Mouse (Mus musculus) MEL (cell line): Measurements from ENCODE around the gene Zfp276. TPM values are rescaled to one million over a fixed set of nuclear protein-coding genes. Genes with fewer than 3 reads are reported as not detected.

Experiments used
- DNase-seq: peaks from one replicate; pipeline ENCODE4 v3.0.0; 2011; ENCODE audit warnings: low read depth, low spot score
- H3K27ac ChIP-seq: 2 replicates; pipeline ENCODE4 v1.5.1; 2012; ENCODE audit warnings: low read depth, mild to moderate bottlenecking, control low read depth, low read length, moderate library complexity; ENCODE audit not compliant: control insufficient read depth
- H3K27me3 ChIP-seq, 2 experiments: fragments of 150-350 bp in 1 of 2; sonication (generic) in 1 of 2; 2 replicates each; pipeline ENCODE4 v1.6.1; 2012; ENCODE audit warnings: low read length in 2 of 2, mild to moderate bottlenecking in 2 of 2, improper control_type of control experiment in 1 of 2, moderate library complexity in 1 of 2; ENCODE audit not compliant: insufficient read depth in 2 of 2, control insufficient read depth in 1 of 2
- H3K36me3 ChIP-seq, 2 experiments: 2 replicates each; pipeline ENCODE4 v1.6.1; 2012 to 2014; ENCODE audit warnings: low read length in 2 of 2, improper control_type of control experiment in 1 of 2, inconsistent platforms in 1 of 2, mild to moderate bottlenecking in 1 of 2; ENCODE audit not compliant: insufficient read depth in 2 of 2, control insufficient read depth in 1 of 2
- H3K4me1 ChIP-seq, 2 experiments: fragments of 150-350 bp in 1 of 2; sonication (generic) in 1 of 2; 2 replicates each; pipeline ENCODE4 v1.6.1; 2012; ENCODE audit warnings: low read length in 2 of 2, improper control_type of control experiment in 1 of 2, mild to moderate bottlenecking in 1 of 2; ENCODE audit not compliant: insufficient read depth in 2 of 2, control insufficient read depth in 1 of 2
- H3K4me3 ChIP-seq, 2 experiments: fragments of 150-350 bp in 1 of 2; sonication (generic) in 1 of 2; 2 replicates each; pipeline ENCODE4 v1.5.1; 2012; ENCODE audit warnings: low read depth in 2 of 2, low read length in 2 of 2, mild to moderate bottlenecking in 2 of 2, moderate library complexity in 2 of 2, control low read depth in 1 of 2, improper control_type of control experiment in 1 of 2; ENCODE audit not compliant: control insufficient read depth in 1 of 2, insufficient read depth in 1 of 2
- H3K79me2 ChIP-seq: 2 replicates; pipeline ENCODE4 v1.6.1; 2012; ENCODE audit warnings: mild to moderate bottlenecking, low read length, moderate library complexity; ENCODE audit not compliant: control insufficient read depth, poor library complexity, insufficient read depth
- H3K9ac ChIP-seq: 2 replicates; pipeline ENCODE4 v1.6.1; 2012; ENCODE audit warnings: low read depth, mild to moderate bottlenecking, control low read depth, low read length, moderate library complexity; ENCODE audit not compliant: control insufficient read depth, poor library complexity, severe bottlenecking
- H3K9me3 ChIP-seq: fragments of 150-350 bp; sonication (generic); replicated peaks from 2 replicates; pipeline ENCODE4 v1.6.1; 2012; ENCODE audit warnings: mild to moderate bottlenecking, low read length, improper control_type of control experiment, moderate library complexity; ENCODE audit not compliant: insufficient read depth
- BHLHE40 ChIP-seq: IDR thresholded peaks from 2 replicates; pipeline ENCODE4 v1.6.1; 2012; ENCODE audit warnings: low read depth, mild to moderate bottlenecking, inconsistent platforms, low read length, improper control_type of control experiment, borderline replicate concordance
- CHD2 ChIP-seq: IDR thresholded peaks from 2 replicates; pipeline ENCODE4 v1.6.1; 2011; ENCODE audit warnings: low read length, improper control_type of control experiment
- CTCF ChIP-seq, 3 experiments: IDR thresholded peaks in 2 of 3; conservative IDR thresholded peaks in 1 of 3; 2 replicates each; pipeline ENCODE4 v1.5.1; 2011 to 2012; ENCODE audit warnings: low read length in 3 of 3, low read depth in 2 of 3, mild to moderate bottlenecking in 2 of 3, improper control_type of control experiment in 1 of 3, inconsistent platforms in 1 of 3, mixed read lengths in 1 of 3, moderate library complexity in 1 of 3; ENCODE audit not compliant: control insufficient read depth in 1 of 3, insufficient read depth in 1 of 3, poor library complexity in 1 of 3, severe bottlenecking in 1 of 3
- E2F4 ChIP-seq: IDR thresholded peaks from 2 replicates; pipeline ENCODE4 v1.6.1; 2011; ENCODE audit warnings: low read depth, low read length, improper control_type of control experiment, borderline replicate concordance
- GABPA ChIP-seq: IDR thresholded peaks from 2 replicates; pipeline ENCODE4 v1.6.1; 2012; ENCODE audit warnings: low read depth, mild to moderate bottlenecking, inconsistent platforms, low read length, improper control_type of control experiment, moderate library complexity
- HCFC1 ChIP-seq: IDR thresholded peaks from 2 replicates; pipeline ENCODE4 v1.6.1; 2012; ENCODE audit warnings: low read depth, mild to moderate bottlenecking, inconsistent platforms, low read length, improper control_type of control experiment, moderate library complexity
- MAX ChIP-seq: IDR thresholded peaks from 2 replicates; pipeline ENCODE4 v1.6.1; 2011; ENCODE audit warnings: low read length, improper control_type of control experiment
- MEF2A ChIP-seq: IDR thresholded peaks from 2 replicates; pipeline ENCODE4 v1.6.1; 2014; ENCODE audit warnings: low read depth, mild to moderate bottlenecking, inconsistent platforms, low read length, improper control_type of control experiment; ENCODE audit not compliant: poor library complexity, insufficient replicate concordance, severe bottlenecking; ENCODE audit errors: extremely low read depth
- NELFE ChIP-seq: IDR thresholded peaks from 2 replicates; pipeline ENCODE4 v1.6.1; 2011; ENCODE audit warnings: low read depth, low read length, improper control_type of control experiment
- POLR2A ChIP-seq, 2 experiments: IDR thresholded peaks; 2 replicates each; pipeline ENCODE4 v1.6.1; 2011 to 2012; ENCODE audit warnings: low read length in 2 of 2, mild to moderate bottlenecking in 2 of 2, control low read depth in 1 of 2, improper control_type of control experiment in 1 of 2, low read depth in 1 of 2, moderate library complexity in 1 of 2; ENCODE audit not compliant: control insufficient read depth in 1 of 2, insufficient read depth in 1 of 2, poor library complexity in 1 of 2
- POLR2AphosphoS5 ChIP-seq: IDR thresholded peaks from 2 replicates; pipeline ENCODE4 v1.6.1; 2012; ENCODE audit warnings: low read depth, borderline replicate concordance, mild to moderate bottlenecking, inconsistent platforms, low read length, moderate library complexity, mixed read lengths
- RAD21 ChIP-seq: IDR thresholded peaks from 2 replicates; pipeline ENCODE4 v1.6.1; 2011; ENCODE audit warnings: mild to moderate bottlenecking, low read depth, low read length, improper control_type of control experiment
- SMC3 ChIP-seq: IDR thresholded peaks from 2 replicates; pipeline ENCODE4 v1.6.1; 2011; ENCODE audit warnings: low read depth, low read length, improper control_type of control experiment
- TAL1 ChIP-seq: IDR thresholded peaks from 2 replicates; pipeline ENCODE4 v1.6.1; 2012; ENCODE audit warnings: mild to moderate bottlenecking, inconsistent platforms, low read length, moderate library complexity, mixed read lengths
- TBP ChIP-seq: IDR thresholded peaks from 2 replicates; pipeline ENCODE4 v1.8.0; 2011; ENCODE audit warnings: low read depth, low read length, improper control_type of control experiment
- USF2 ChIP-seq, 2 experiments: IDR thresholded peaks; 2 replicates each; pipeline ENCODE4 v1.6.1; 2011 to 2012; ENCODE audit warnings: improper control_type of control experiment in 2 of 2, low read length in 2 of 2, borderline replicate concordance in 1 of 2, inconsistent platforms in 1 of 2, low read depth in 1 of 2, mild to moderate bottlenecking in 1 of 2; ENCODE audit not compliant: insufficient read depth in 1 of 2
- ZC3H11A ChIP-seq: IDR thresholded peaks from 2 replicates; pipeline ENCODE4 v1.6.1; 2012; ENCODE audit warnings: low read depth, mild to moderate bottlenecking, inconsistent platforms, low read length, improper control_type of control experiment
- ZKSCAN1 ChIP-seq: IDR thresholded peaks from 2 replicates; pipeline ENCODE4 v1.6.1; 2012; ENCODE audit warnings: low read depth, mild to moderate bottlenecking, inconsistent platforms, low read length, improper control_type of control experiment, moderate library complexity
- ZNF384 ChIP-seq: IDR thresholded peaks from 2 replicates; pipeline ENCODE4 v1.6.1; 2012; ENCODE audit warnings: low read depth, mild to moderate bottlenecking, inconsistent platforms, low read length, improper control_type of control experiment
- polyA plus RNA-seq, 2 experiments: library from polyadenylated mRNA; stranded (reverse) in 1 of 2; unstranded in 1 of 2; fragments of >175 nt in 1 of 2; fragments of >200 nt in 1 of 2; gene quantifications; 2 replicates each; pipeline versions ENCODE4 v1.2.1 to v1.2.4; 2012; ENCODE audit warnings: low replicate concordance in 2 of 2, low read depth in 1 of 2; ENCODE audit not compliant: insufficient read length in 2 of 2, insufficient read depth in 1 of 2, missing spikeins in 1 of 2
- total RNA-seq: library from RNA; depleted of rRNA; stranded (reverse); fragments of 300-350 nt; gene quantifications from 2 replicates; pipeline ENCODE4 v1.2.3, GENCODE M21; 2012

Gene Zfp276
- total and polyA plus RNA-seq, 3 experiments = 16.0 to 19.2 TPM; not detected in 1

GRCm38 (mm10) chr8:123287362-123287761 lies 33.4 kb downstream of the Zfp276 start:
- H3K9ac ChIP-seq = no peak overlapping the region
- H3K27ac ChIP-seq = no peak overlapping the region
- no peaks in the 10 kb centered on the region for H3K27me3 ChIP-seq
- TF ChIP-seq GABPA (no peak), CHD2 (no peak), HCFC1 (no peak), USF2 (IDR thresholded peaks at IDR 0.05; ENCODE audit: borderline replicate concordance in 1 of 2, insufficient read depth in 1 of 2, low read depth in 1 of 2, low read length in 2 of 2) (no peak), POLR2AphosphoS5 (no peak), POLR2A (IDR thresholded peaks at IDR 0.05; ENCODE audit: control insufficient read depth in 1 of 2, insufficient read depth in 1 of 2, low read depth in 1 of 2, low read length in 2 of 2, poor library complexity in 1 of 2) (no peak), BHLHE40 (no peak), CTCF (IDR thresholded peaks at IDR 0.05 in 2 of 3, conservative IDR thresholded peaks at IDR 0.05 in 1 of 3; ENCODE audit: control insufficient read depth in 1 of 3, insufficient read depth in 1 of 3, low read depth in 2 of 3, low read length in 3 of 3, poor library complexity in 1 of 3, severe bottlenecking in 1 of 3) (no peak), ZC3H11A (no peak), TBP (no peak), E2F4 (no peak), ZKSCAN1 (no peak), NELFE (no peak)
- TF ChIP-seq, all 39 proteins: peak for 0
- no peaks in the 10 kb centered on the region for H3K9me3 ChIP-seq
- DNase-seq = no peak
- H3K4me3 ChIP-seq = no peak overlapping the region
- no peaks in the 10 kb centered on the region for H3K36me3 ChIP-seq
- H3K4me1 ChIP-seq = no peaks in the 10 kb centered on the region
- H3K79me2 ChIP-seq = no peaks in the 10 kb centered on the region

- peak; percentile 57 for DNase-seq
- H3K27ac ChIP-seq = no peak overlapping the region
- no peaks in the 10 kb centered on the region; a peak in 1 of 4 replicates for H3K36me3 ChIP-seq
- no peaks in the 10 kb centered on the region for H3K4me1 ChIP-seq
- no peak for TF ChIP-seq TAL1
- TF ChIP-seq NELFE = no peak
- no peak for TF ChIP-seq MAX
- no peak for TF ChIP-seq ZNF384
- TF ChIP-seq CHD2 = no peak
- TF ChIP-seq CTCF (IDR thresholded peaks at IDR 0.05 in 2 of 3, conservative IDR thresholded peaks at IDR 0.05 in 1 of 3; ENCODE audit: control insufficient read depth in 1 of 3, insufficient read depth in 1 of 3, low read depth in 2 of 3, low read length in 3 of 3, poor library complexity in 1 of 3, severe bottlenecking in 1 of 3) = peak; percentile 56 to 80 (median 72)
- TF ChIP-seq RAD21 = peak; percentile 66
- TF ChIP-seq SMC3 = peak; percentile 52
- peak; percentile 44 for TF ChIP-seq ZC3H11A
- TF ChIP-seq MEF2A = no peak
- H3K79me2 ChIP-seq = no peaks in the 10 kb centered on the region
- no peak overlapping the region for H3K9ac ChIP-seq
- H3K4me3 ChIP-seq = no peak overlapping the region
- H3K9me3 ChIP-seq = no peaks in the 10 kb centered on the region
- no peaks in the 10 kb centered on the region for H3K27me3 ChIP-seq
Measured at GRCm38 (mm10) chr8:123290166-123290565, 36.2 kb downstream of the Zfp276 start.
